Mouse (Mus musculus) megakaryocyte, adult 5-6 weeks (primary cell): ENCODE results near the gene Lrrc47. TPM values are rescaled to one million over a fixed set of nuclear protein-coding genes. Genes with fewer than 3 reads are reported as not detected.

Experiments used
- ATAC-seq: 2 replicates; pipeline ENCODE4 v1.8.0; 2016; ENCODE audit warnings: mild to moderate bottlenecking, inconsistent platforms; ENCODE audit not compliant: poor library complexity, severe bottlenecking
- total RNA-seq, 2 experiments: library from RNA; stranded (forward) in 1 of 2; stranded (reverse) in 1 of 2; fragments of 153-499, 151-499 nt in 1 of 2; fragments of 221-1000, 200-1000 nt in 1 of 2; gene quantifications; 2 replicates each; pipeline versions ENCODE4 v1.2.3 to v1.2.4; 2015 to 2017

Lrrc47 gene
- total RNA-seq, 2 experiments from 2014 or later, result 11.3 to 11.4 TPM

GRCm38 (mm10) chr4:154022844-154023243, 11.3 kb downstream of the Lrrc47 start:
- no peak for ATAC-seq

- ATAC-seq, result peak; percentile 31
Measured at GRCm38 (mm10) chr4:154023754-154024601, 12.4 kb downstream of the Lrrc47 start.

- ATAC-seq, result no peak
Measured at GRCm38 (mm10) chr4:154024729-154025521, 13.4 kb downstream of the Lrrc47 start.

GRCm38 (mm10) chr4:154025641-154026440, 14.3 kb downstream of the Lrrc47 start, which contains the start of gene Smim1:
Smim1 (minus strand) TSS chr4:154026230.
- ATAC-seq, result peak; percentile 27

GRCm38 (mm10) chr4:154026441-154026761, 14.9 kb downstream of the Lrrc47 start:
- ATAC-seq, result no peak

GRCm38 (mm10) chr4:154028066-154028465, 16.5 kb downstream of the Lrrc47 start:
- ATAC-seq, result no peak

- no peak for ATAC-seq
Measured at GRCm38 (mm10) chr4:154028646-154029045, 17.1 kb downstream of the Lrrc47 start.

- no peak for ATAC-seq
Measured at GRCm38 (mm10) chr4:154037123-154037522, 25.6 kb downstream of the Lrrc47 start.

GRCm38 (mm10) chr4:154042577-154042976, 31.0 kb downstream of the Lrrc47 start, which contains the start of gene Ccdc27:
Ccdc27 (minus strand) TSS chr4:154042677.
- ATAC-seq, result no peak

- no peak for ATAC-seq
Measured at GRCm38 (mm10) chr4:154045837-154046236, 34.3 kb downstream of the Lrrc47 start.

- ATAC-seq, result no peak
Measured at GRCm38 (mm10) chr4:154051401-154051800, 39.9 kb downstream of the Lrrc47 start.

GRCm38 (mm10) chr4:154053065-154053464, 41.5 kb downstream of the Lrrc47 start:
- ATAC-seq, result no peak

GRCm38 (mm10) chr4:154055482-154055881, 44.0 kb downstream of the Lrrc47 start:
- ATAC-seq, result no peak

- ATAC-seq, result no peak
Measured at GRCm38 (mm10) chr4:154056046-154056445, 44.5 kb downstream of the Lrrc47 start.

GRCm38 (mm10) chr4:154056661-154057060, 45.1 kb downstream of the Lrrc47 start:
- no peak for ATAC-seq

GRCm38 (mm10) chr4:154057696-154058095, 46.2 kb downstream of the Lrrc47 start:
- no peak for ATAC-seq

- peak; percentile 76 for ATAC-seq
Measured at GRCm38 (mm10) chr4:154064827-154065773, 53.6 kb downstream of the Lrrc47 start.

GRCm38 (mm10) chr4:154070896-154071295, 59.4 kb downstream of the Lrrc47 start:
- ATAC-seq, result no peak
